Mouse (Mus musculus) c-Kit-negative CD71-positive TER-119-positive erythroid progenitor cells, embryonic 14.5 days (primary cell): Measurements from ENCODE around the gene Ice1.

Experiments used
- DNase-seq: peaks from one replicate; pipeline ENCODE4 v3.0.0-alpha.2; 2013; ENCODE audit warnings: low read depth, low spot score

Gene Ice1

GRCm38 (mm10) chr13:70639639-70640038, 2.2 kb upstream of the Ice1 start:
- no peak for DNase-seq

DNA sequence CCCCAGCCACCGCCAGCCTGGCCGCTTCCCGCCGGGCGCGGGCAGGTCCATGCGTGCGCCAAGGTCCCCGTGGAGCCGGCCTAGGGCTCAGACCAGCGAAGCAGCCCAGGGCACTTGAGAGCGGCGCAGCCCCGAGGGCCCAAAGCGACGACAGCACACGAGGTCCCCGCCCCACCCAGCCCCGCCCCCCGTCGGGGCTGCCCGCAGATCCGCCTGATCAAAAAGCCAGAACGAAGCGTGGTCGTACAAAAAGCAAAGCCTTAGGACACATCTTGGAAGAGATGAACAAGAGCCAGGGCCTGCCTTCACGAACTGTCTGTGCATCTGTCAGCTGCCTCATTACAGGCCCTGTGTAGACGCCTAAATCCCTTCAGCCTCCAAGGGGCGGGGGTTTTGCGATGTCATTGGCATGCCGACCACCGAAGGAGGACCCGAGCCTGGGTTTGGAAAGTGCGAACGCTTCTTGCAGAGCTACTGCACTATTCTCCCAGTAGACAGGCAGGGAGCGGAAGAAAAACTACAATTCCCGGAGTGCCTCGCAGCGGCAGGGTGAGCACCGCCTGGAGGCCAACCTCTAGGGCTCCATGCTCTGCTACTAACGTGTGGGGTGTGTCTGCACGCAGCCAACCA, 343 bp upstream of the Ice1 start:
- peak; percentile 59 for DNase-seq

GRCm38 (mm10) chr13:70636706-70637105, 728 bp downstream of the Ice1 start:
- DNase-seq, result no peak

DNA sequence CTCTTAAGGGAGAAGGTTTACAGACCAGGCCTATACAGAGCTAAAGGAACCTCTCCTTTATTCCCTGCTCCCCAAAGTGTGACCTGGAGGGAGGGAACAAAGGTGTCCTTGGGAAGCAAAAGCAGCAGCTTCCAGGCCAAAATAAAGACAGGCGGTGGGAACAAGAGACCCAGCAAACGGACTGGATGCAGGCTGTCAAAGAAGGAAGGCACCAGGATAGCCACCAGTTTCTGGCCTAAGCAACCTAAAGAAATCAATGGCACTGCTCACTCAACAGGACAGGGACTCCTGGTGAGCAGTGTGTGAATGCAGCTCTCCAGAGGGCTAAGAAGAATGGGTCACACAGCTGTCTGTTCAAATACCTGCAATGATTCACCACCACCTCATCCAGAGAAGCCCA, 1.8 kb downstream of the Ice1 start:
- DNase-seq, result no peak

DNA sequence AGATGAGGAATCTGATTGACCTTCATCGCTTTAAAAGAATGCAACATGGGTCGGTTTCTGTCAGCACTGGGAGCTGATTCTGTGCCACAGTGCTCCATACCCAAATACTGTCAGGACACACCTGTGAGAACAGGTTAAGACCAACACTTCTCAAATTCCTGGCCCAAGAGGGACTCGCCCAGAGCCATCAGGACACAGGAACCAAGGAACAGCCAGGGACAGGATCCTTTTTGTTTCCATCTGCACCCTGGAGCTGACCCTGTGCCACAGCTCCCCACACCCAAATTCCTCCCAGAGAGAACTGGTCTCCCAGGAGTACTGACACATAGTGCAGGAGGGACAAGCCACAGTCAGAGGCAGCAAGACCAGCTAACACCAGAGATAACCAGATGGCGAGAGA, 11.0 kb downstream of the Ice1 start:
- DNase-seq, result no peak

- DNase-seq, result no peak
Measured at GRCm38 (mm10) chr13:70625665-70626064, 11.8 kb downstream of the Ice1 start.

DNA sequence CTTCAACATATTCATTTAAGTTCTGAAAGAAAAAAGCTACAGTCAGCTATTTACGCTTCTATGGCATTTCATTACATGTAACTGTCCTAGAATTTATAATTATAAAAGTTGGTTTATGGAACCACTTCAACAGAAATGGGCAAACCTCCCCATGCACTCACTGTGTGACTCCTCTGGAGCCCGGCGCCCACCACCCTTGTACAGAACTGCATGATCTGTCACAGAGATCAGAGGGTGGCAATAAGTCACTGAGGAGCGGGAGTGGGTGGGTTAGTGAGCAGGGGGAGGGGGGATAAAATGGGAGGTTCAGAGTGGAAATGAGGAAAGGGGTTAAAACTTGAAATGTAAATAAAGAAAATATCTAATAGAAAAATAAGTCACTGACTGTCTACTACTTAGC, 13.0 kb downstream of the Ice1 start:
- DNase-seq, result no peak

- DNase-seq, result no peak
Measured at GRCm38 (mm10) chr13:70622461-70623057, 14.9 kb downstream of the Ice1 start.

DNA sequence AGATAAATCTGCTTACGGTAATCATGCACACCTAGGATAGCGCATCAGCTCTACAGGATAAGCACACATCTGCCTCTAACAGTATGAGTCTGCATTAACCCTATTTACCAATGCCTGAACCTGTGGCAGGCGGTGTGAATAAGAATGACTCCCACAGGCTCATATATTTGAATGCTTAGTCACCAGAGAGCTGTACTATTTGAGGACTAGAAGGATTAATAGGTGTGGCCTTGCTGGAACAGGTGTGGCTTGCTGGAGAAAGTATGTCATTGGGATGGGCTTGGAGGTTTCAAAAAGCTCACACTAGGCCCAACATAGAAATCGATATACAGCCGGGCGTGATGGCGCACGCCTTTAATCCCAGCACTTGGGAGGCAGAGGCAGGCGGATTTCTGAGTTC, 15.9 kb downstream of the Ice1 start:
- DNase-seq, result no peak

DNA sequence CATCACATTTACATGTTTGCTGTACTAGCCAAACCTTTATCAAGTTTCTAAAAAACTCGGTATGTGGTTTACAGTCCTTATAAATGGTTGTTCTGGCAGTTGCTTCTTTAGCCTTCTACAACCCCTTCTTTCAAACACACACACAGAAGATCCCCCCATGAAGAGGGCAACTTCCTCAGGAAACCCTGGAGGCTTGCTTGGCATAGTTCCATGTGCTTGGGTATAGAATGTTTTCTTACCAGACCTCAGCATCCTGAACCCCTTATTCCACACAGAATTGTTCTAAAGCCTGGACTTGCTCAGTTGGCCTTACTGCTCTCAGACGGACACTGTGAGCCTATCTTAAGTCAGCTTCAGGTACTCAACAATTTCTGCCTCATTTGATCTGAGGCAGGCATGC, 24.6 kb downstream of the Ice1 start:
- no peak for DNase-seq

DNA sequence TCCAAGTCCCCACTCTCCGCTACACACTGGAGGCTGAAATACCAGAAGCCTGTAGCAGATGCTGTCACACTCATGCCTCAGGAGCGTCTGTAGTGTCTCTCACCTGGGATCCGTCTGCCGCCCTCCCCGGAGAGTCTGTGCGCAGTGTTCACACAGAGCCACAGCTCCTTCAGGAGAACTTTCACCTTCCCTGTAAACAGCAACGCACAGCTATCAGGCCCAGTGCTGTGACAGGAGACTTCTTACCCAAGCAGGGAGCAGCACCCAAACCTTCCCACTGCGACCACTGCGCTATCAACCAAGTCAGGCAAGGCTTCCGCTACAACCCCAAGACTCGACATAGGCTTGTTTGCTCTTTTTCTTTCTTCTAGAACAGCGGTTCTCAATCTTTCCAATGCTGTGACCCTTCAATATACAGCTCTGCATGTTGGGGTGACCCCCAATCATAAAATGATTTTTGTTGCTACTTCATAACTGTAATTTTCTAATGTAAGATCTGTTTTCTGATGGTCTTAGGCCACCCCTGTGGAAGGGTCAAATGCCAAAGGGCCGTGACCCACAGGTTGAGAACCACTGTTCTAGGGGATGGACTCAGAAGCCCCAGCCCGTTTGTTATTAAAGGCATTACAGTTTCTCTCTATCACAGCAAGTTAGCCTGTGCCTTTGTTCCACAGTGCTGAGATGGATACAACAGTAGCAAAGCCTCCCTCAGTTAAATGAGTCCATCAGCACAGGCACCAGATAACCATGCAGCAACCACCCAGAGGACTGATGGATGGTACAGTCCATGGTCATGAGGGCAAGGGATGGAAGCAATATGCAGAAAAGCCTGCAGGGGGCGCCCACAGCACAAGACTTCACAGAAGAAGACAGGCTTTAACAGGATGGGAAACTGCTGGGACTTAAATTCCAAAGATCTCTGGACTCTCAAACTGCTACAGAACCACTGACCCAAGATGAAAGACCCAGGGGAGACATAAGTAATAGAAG, 26.7 kb downstream of the Ice1 start:
- peak; percentile 20 for DNase-seq

DNA sequence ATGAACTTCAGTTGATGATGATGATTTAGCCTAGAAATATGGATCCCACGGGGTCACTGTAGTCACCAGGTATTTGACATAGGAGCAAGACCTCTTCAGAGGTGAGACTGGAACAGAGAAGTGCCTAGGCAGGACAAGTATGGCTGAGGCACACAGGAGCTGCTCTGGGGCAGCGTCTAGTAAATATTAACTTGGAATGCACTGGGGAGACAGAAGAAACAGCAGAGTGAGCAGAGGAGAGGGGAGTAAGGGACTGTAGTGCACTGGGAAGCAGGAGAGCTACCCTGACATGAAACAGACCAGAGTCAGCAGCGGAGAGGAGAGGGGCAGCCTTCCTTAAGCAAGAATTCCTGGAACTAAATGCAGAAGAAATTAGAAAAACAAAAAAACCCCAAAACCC, 27.8 kb downstream of the Ice1 start:
- no peak for DNase-seq

DNA sequence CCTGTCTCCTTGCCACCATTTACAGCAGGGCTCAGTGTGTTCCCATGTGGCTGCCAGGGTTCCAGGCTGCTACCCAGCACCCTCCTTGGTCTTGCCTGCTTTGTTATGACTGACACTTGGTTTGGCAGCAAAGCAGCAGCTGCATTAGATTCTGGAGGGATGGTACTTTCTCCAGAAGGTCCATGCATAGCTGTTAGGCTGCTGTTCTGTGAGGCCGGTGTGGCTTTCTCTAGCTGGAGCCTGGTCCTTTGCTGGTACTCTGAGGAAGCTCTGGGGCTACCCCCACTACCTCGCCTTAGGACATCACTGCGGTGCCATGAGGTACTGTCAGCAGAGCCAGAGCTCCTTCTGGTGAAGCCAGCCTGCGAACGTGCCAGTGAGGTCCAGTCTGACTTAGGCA, 32.1 kb downstream of the Ice1 start:
- DNase-seq, result no peak

DNA sequence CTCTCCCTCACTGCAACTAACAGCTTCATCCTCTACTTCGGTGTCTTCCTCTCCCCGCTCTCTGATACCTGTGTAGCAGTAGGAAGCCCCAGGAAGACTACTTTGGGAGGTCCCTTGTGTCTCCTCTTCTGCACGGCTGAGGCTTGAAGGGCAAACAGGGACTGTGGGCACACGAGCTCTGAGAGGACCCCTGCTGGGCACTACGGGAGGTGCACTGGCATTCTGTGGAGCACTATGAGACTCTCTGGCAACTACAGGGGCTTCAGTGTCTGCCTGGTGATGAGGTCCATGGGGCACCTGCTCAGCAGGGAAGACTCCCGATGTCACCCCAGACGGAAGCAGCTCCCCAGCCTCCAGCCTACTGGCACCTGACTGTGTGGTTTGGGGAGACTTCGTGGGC, 32.7 kb downstream of the Ice1 start:
- DNase-seq, result no peak

DNA sequence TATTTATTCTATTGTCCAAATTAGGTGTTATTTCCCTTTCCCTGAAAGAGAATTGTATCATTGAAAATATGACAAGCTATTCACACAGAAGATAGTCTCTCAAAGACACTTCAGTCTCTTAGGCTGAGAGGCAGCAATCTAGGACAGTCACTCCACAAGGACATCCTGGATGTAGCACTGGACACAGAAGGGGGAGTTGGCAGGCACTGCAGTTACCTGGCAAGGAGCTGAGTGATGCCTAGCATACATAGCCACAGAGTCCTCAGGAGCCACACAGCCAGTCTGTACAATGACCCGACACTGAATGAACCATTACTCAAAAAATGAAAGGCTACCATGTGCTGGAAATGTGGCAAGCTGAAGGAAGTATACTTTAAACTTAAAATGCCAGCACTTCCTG, 35.9 kb downstream of the Ice1 start:
- no peak for DNase-seq

DNA sequence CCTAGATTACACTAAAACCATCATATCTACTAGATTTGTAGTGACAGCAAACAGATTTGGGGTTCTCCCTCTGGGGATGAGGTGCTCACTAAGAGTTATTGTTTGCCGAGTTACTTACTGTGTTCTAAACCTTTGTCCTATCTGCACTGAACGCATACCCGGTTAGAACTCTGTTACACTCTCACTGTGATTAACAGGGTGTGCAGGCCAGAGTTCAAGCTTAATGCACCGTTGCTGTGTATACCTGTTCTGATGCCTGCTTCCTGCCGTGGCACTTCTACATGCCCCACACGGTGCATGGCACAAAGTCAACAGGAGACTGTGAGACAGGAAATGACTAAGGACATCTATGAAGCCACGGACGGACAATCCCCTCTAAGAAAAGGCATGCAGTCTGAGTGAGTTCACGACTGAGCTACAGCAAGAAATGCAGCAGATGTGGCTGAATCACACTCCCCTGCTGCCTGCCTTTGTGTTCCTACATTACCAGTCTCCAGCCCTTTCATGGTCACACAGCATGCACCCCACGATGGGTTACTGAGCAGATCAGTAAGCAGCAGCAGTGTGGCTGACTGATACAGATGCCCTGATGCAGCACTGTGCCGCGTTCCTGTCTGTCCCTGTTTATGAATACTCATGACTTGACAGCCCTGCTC, 37.3 kb downstream of the Ice1 start:
- no peak for DNase-seq

- DNase-seq, result no peak
Measured at GRCm38 (mm10) chr13:70598941-70599340, 38.5 kb downstream of the Ice1 start.

DNA sequence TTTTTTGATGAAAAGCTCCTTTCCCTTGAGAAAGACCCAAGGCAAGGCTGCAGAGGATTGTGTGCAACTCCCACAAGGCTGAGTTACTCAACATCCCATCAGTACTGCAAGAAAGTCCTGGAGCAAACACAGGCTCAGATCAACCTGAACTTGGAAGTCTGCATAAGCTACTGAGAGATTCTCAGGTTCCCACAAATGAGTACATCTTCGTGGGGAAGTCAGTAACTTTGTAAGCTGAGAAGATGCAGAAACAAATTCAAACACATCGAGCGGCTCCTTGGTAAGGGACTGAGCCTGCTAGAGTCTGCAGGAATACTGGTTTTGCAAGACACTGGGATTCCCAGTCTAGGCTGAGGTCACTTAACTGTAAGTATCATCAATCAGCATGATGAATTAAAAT, 40.5 kb downstream of the Ice1 start:
- no peak for DNase-seq

- no peak for DNase-seq
Measured at GRCm38 (mm10) chr13:70590248-70590762, 47.1 kb downstream of the Ice1 start.

- DNase-seq, result no peak
Measured at GRCm38 (mm10) chr13:70586969-70587368, 50.5 kb downstream of the Ice1 start.

- no peak for DNase-seq
Measured at GRCm38 (mm10) chr13:70582517-70582916, 54.9 kb downstream of the Ice1 start.

DNA sequence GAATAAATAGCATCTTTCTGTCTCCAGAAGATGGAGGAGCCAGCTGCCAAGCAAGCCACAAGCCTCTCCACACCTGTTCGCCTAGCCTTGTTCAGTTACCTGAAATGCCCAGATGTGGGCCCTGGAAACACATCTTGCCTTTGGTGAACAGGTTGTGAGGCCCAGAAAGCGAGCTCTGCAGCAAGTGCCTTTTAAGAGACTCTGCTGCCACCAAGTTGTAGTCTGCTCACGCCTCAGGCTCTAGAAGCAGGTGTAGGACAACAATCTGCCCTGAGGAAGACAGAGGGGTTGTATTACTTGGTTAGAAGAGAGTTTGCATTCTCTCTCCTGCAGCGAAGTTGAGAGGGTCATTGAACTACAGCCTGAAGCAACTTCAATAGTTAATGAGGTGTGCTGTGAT, 55.9 kb downstream of the Ice1 start:
- no peak for DNase-seq
